Mouse (Mus musculus) myocyte (in vitro differentiated cells): ENCODE results near the gene Gm20388.

Experiments used
- E2F4 ChIP-seq: IDR thresholded peaks from one replicate; pipeline ENCODE4 v1.6.1; 2011; ENCODE audit warnings: mild to moderate bottlenecking, control low read depth, moderate library complexity; ENCODE audit not compliant: insufficient read depth
- MAX ChIP-seq: IDR thresholded peaks from one replicate; pipeline ENCODE4 v1.6.1; 2011; ENCODE audit warnings: low read depth, mild to moderate bottlenecking, control low read depth
- MYOG ChIP-seq, 3 experiments: IDR thresholded peaks; one replicate each; pipeline ENCODE4 v1.6.1; 2011; ENCODE audit warnings: control low read depth in 2 of 3, low read depth in 2 of 3, mild to moderate bottlenecking in 2 of 3; ENCODE audit not compliant: insufficient read length in 2 of 3, control insufficient read depth in 1 of 3, insufficient read depth in 1 of 3
- POLR2A ChIP-seq: IDR thresholded peaks from one replicate; pipeline ENCODE4 v1.6.1; 2011; ENCODE audit warnings: low read depth, mild to moderate bottlenecking, control low read depth, moderate library complexity; ENCODE audit not compliant: insufficient read length
- POLR2AphosphoS2 ChIP-seq: IDR thresholded peaks from one replicate; pipeline ENCODE4 v1.6.1; 2011; ENCODE audit warnings: low read depth, control low read depth; ENCODE audit not compliant: insufficient read length
- REST ChIP-seq: IDR thresholded peaks from one replicate; pipeline ENCODE4 v1.6.1; 2011; ENCODE audit warnings: mild to moderate bottlenecking, control low read depth, moderate library complexity; ENCODE audit not compliant: insufficient read depth, insufficient read length
- SRF ChIP-seq: IDR thresholded peaks from one replicate; pipeline ENCODE4 v1.6.1; 2011; ENCODE audit warnings: low read depth; ENCODE audit not compliant: control insufficient read depth, insufficient read length
- USF1 ChIP-seq: IDR thresholded peaks from one replicate; pipeline ENCODE4 v1.6.1; 2011; ENCODE audit warnings: low read depth, mild to moderate bottlenecking, control low read depth, moderate library complexity

DNA sequence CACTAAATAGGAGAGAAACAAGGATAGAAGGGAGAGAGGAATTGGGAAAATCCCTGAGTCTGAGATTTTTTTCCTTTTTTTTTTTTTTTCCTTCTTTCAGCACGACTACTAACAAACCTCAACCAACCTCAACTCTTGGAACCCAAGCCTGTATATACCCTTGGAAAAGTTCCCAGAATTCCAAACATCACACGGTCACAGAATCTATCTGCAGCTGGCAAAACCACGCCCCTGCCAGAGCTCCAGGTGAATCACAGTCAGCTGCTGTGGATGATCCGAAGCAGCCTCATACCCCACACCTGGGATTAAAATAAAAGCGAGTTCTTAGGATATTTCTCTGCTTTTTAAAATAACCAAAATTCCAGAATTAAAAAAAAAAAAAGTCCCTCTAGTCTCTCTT, 2431.7 kb downstream of the Gm20388 start:
- TF ChIP-seq USF1 (no peak), SRF (no peak), POLR2A (no peak), MYOG (IDR thresholded peaks at IDR 0.05; ENCODE audit: control insufficient read depth in 1 of 3, insufficient read depth in 1 of 3, insufficient read length in 2 of 3, low read depth in 2 of 3) (peak in 1 of 3 experiments; percentile 70), REST (no peak), MAX (no peak), POLR2AphosphoS2 (no peak), E2F4 (no peak)
